Mouse (Mus musculus) heart, embryonic 11.5 days (tissue): ENCODE measurements around the gene Ciao2b. TPM values are rescaled to one million over a fixed set of nuclear protein-coding genes. Genes with fewer than 3 reads are reported as not detected.

Experiments used
- ATAC-seq: fragments of 200-750 bp; cut with Nextera tagmentation; replicated peaks from 2 replicates; pipeline ENCODE4 v1.8.0; 2017; ENCODE audit warnings: moderate library complexity; ENCODE audit not compliant: insufficient number of reproducible peaks, low FRiP score, low TSS enrichment
- H3K27ac ChIP-seq: fragments of 300-500 bp; sonication (generic); 2 replicates; pipeline ENCODE4 v1.5.1; 2014; ENCODE audit warnings: mild to moderate bottlenecking, low read depth, low read length
- H3K27me3 ChIP-seq: fragments of 300-500 bp; sonication (generic); 2 replicates; pipeline ENCODE4 v1.6.1; 2014; ENCODE audit warnings: mild to moderate bottlenecking, low read length, mixed read lengths; ENCODE audit not compliant: control insufficient read depth, insufficient read depth
- H3K36me3 ChIP-seq: fragments of 300-500 bp; sonication (generic); 2 replicates; pipeline ENCODE4 v1.6.1; 2014; ENCODE audit warnings: mild to moderate bottlenecking, low read length, moderate library complexity, mixed read lengths; ENCODE audit not compliant: control insufficient read depth, insufficient read depth
- H3K4me1 ChIP-seq: fragments of 300-500 bp; sonication (generic); 2 replicates; pipeline ENCODE4 v1.6.1; 2014; ENCODE audit warnings: low read length; ENCODE audit not compliant: control insufficient read depth, insufficient read depth
- H3K4me2 ChIP-seq: fragments of 300-500 bp; sonication (generic); 2 replicates; pipeline ENCODE4 v1.6.1; 2014; ENCODE audit warnings: mild to moderate bottlenecking, moderate library complexity
- H3K4me3 ChIP-seq: fragments of 300-500 bp; sonication (generic); 2 replicates; pipeline ENCODE4 v1.5.1; 2014; ENCODE audit warnings: low read depth, low read length
- H3K9ac ChIP-seq: fragments of 300-500 bp; sonication (generic); 2 replicates; pipeline ENCODE4 v1.6.1; 2014; ENCODE audit warnings: mild to moderate bottlenecking, low read depth, low read length, moderate library complexity
- H3K9me3 ChIP-seq: fragments of 300-500 bp; sonication (generic); replicated peaks from 2 replicates; pipeline ENCODE4 v1.6.1; 2016; ENCODE audit warnings: low read length; ENCODE audit not compliant: control insufficient read depth
- WGBS: fragments of 180-500 bp; shearing (Covaris S2); extraction: QIAGEN DNeasy Blood & Tissue Kit; methylation state at CpG from one replicate; pipeline ENCODE4 v1.1.7; 2014; ENCODE audit not compliant: insufficient replicate concordance; 5-methylcytosine and 5-hydroxymethylcytosine counted together
- polyA plus RNA-seq: library from polyadenylated mRNA; unstranded; fragments of >200 nt; fragmentation: Nextera tagmentation; extraction: Ambion mirVana; gene quantifications from 2 replicates; pipeline ENCODE4 v1.2.1, GENCODE M21; 2014

Gene Ciao2b
- polyA plus RNA-seq, 1 experiment from 2014 or later: 189 TPM

DNA sequence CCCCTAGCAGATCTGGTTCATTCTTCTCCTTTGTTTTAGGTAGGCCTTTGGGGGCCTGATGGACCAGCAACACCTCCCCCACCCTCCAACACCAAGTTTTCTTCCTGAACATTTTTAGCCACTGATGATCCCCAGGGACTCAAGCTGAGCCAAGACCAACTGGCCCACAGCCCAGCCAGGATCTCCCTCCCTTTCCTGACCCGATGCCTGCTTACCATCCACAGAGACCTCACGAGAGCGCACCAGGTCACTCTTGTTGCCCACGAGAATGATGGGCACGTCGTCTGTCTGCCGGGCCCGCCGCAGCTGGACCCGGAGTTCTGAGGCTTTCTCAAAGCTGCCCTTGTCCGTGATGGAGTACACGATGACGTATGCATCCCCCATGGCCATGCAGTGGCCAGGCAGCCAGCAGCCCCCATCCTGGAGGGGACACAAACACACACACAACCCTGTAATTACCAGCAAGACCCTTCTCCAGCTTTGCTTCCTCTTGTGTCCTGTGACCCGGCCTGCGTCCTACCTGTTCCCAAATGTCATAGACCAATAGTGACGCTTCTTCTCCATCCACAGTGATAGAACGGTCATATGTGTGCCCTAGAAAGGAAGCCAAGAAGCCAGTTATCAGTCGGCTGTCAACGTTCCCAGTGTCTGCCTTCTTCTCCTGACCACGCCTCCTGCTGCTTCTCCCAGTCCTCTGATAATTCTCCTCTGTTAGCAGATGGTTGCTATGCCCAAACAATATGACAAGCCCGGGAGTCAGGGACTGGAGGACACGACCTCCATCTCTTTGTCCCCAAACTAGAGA, 12.3 kb downstream of the Ciao2b start:
- Histone ChIP-seq H3K9me3 (no peaks in the 10 kb centered on the region), H3K36me3 (peaks cover 5% of the 10 kb centered on the region; the same call in 1 of the 2 replicates), H3K4me1 (peaks cover 39% of the 10 kb centered on the region), H3K9ac (peak overlapping the region; percentile 93), H3K4me3 (peak overlapping the region; percentile 77), H3K27ac (peak overlapping the region; percentile 92), H3K27me3 (no peaks in the 10 kb centered on the region), H3K4me2 (peak overlapping the region; percentile 76)
- WGBS: 51% methylated on average over 22 of the region's 22 CpGs
- ATAC-seq: no peak

DNA sequence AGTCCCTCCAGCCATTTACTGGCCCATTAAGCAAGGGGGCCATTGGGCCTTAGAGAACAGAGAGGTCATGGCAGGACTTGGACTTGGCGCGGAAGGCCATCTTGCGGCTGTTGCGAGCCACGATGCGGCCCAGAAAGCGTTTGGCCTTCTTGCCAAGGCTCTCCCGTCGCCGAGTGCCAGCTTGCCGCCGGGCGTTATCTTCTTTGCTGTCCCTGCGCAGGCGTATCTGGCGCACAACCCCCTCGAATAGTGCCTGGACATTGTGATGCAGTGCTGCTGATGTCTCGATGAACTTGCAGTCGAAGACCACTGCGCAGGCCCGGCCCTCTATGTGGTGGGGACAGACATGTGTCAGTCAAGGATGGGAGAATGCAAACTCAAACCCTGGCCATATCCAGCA, 13.4 kb downstream of the Ciao2b start:
- no peaks in the 10 kb centered on the region for H3K9me3 ChIP-seq
- H3K27me3 ChIP-seq: no peaks in the 10 kb centered on the region
- WGBS: 90% methylated on average over 21 of the region's 21 CpGs
- peak overlapping the region; percentile 76 for H3K4me2 ChIP-seq
- H3K4me1 ChIP-seq: peaks cover 37% of the 10 kb centered on the region
- no peak for ATAC-seq
- H3K4me3 ChIP-seq: peak overlapping the region; percentile 77
- H3K9ac ChIP-seq: no peak overlapping the region
- peak overlapping the region; percentile 92; the same call in 1 of the 2 replicates for H3K27ac ChIP-seq
- H3K36me3 ChIP-seq: peaks cover 5% of the 10 kb centered on the region; the same call in 1 of the 2 replicates

DNA sequence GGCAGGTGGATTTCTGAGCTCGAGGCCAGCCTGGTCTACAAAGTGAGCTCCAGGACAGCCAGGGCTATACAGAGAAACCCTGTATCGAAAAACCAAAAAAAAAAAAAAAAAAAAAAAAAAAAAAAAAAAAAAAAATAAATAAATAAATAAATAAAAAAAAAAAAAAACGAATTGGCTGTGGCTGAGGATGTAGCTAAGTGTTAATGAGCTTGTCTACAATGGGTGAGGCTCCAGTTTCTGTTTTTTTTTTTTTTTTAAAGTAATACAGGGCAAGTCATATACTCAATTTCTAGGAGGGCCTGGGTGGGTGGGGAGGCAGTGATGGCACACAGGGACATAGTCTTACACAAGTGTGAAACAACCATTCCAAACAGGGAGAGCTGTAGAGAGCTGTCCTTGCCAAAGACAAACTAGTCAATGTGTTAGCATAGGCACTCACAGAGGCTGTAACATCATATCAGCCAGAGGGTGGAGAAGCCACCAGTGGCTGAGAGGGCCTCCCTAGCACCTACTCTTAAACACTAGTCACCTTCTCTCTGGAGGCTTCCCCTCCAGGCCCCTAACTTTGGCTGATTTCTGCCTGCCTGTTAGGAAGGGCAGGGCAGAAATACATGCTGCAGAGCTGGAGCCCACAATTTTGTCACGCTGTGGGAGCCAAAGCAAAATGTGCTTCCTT, 14.6 kb downstream of the Ciao2b start:
- Histone ChIP-seq H3K9me3 (no peaks in the 10 kb centered on the region), H3K27me3 (no peaks in the 10 kb centered on the region), H3K4me3 (no peak overlapping the region), H3K9ac (peak overlapping the region; percentile 7; the same call in 1 of the 2 replicates), H3K4me1 (peaks cover 32% of the 10 kb centered on the region), H3K36me3 (peaks cover 5% of the 10 kb centered on the region; the same call in 1 of the 2 replicates), H3K27ac (peak overlapping the region; percentile 37; the same call in 1 of the 2 replicates), H3K4me2 (no peak overlapping the region)
- ATAC-seq: no peak
- WGBS: 63% methylated on average over 4 of the region's 4 CpGs

DNA sequence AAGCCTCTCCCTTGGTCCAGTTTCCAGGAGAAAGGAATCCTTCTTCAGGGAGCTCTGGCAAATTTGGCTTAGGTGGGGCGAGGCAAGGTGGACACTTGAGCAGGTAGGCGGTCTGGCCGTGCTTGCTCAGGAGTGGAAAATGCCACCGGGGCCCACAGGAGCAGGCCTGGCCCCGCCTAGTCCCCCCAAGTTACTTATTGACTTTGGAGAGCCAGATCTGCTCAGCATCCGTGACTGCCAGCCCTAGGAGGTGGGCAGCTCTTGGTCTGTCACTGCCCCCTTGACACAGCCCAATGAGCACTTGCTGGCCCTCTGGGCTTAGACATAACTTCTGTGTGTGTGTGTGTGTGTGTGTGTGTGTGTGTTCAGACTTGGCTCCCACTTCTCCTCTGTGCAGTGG, 17.6 kb downstream of the Ciao2b start, which contains the start of gene Cdh16:
Cdh16 (minus strand) TSS at position 236 of the 400 bp plus-strand sequence.
- H3K27ac ChIP-seq: 0 out of 2 replicates have a peak within 1 kb of the TSS, but pooled peaks have one; percentile 54
- 85% methylated on average over 6 of the region's 6 CpGs for WGBS
- no peak for ATAC-seq

DNA sequence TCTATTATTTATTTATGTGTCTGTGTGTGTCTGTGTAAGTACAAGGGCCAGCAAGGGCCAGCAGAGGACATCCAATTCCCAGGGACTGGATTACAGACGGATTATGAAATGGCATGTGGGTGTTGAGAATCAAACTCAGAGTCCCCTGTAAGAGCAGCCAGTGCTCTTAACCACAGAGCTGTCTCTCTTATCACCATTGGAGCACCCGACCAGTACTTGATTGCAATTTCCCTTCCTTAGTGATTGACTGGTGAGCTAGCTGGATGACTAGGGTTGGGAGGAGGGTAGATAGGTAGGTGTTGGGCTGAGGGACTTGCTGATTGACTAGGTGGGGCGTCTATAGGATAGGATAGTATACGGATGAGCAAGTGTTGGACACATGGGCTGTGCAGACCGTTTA, 21.0 kb downstream of the Ciao2b start:
- no peak overlapping the region for H3K4me3 ChIP-seq
- 62% methylated on average over 5 of the region's 5 CpGs for WGBS
- peaks cover 7% of the 10 kb centered on the region for H3K4me1 ChIP-seq
- H3K27ac ChIP-seq: no peak overlapping the region
- H3K9ac ChIP-seq: no peak overlapping the region
- H3K9me3 ChIP-seq: no peaks in the 10 kb centered on the region
- no peak for ATAC-seq
- no peaks in the 10 kb centered on the region for H3K36me3 ChIP-seq
- H3K27me3 ChIP-seq: no peaks in the 10 kb centered on the region
- H3K4me2 ChIP-seq: no peak overlapping the region

More for the DNA sequence above, 17.6 kb downstream of the Ciao2b start, which contains the start of gene Cdh16:
- Histone ChIP-seq H3K9me3 (no peaks in the 10 kb centered on the region), H3K27me3 (no peaks in the 10 kb centered on the region), H3K9ac (no peak within 1 kb of the TSS), H3K4me3 (no peak within 1 kb of the TSS), H3K36me3 (peaks cover 5% of the 10 kb centered on the region; the same call in 1 of the 2 replicates), H3K4me2 (no peak within 1 kb of the TSS), H3K4me1 (peaks cover 19% of the 10 kb centered on the region)

DNA sequence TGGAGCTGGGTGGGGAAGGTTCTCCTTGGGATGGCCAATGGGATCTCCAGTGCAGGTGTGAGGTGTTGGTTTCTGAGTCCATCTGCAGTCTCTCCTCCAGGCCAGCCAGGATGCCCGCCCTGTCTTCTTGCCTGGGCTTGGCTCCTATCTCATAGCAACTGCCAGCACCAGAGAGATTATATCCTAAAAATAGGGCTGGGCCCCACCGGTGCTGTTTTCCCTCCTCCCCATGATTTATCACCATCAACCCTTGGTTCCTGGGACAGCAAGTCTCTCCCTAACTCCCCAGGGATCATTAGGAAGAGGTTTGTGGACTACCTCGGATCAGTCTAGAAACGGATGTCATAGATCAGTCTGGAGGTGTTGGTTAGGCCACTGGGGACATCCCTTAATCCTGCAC, 28.6 kb downstream of the Ciao2b start:
- Histone ChIP-seq H3K4me2 (peak overlapping the region; percentile 18; the same call in 1 of the 2 replicates), H3K27me3 (no peaks in the 10 kb centered on the region), H3K9me3 (no peaks in the 10 kb centered on the region), H3K9ac (no peak overlapping the region; the same call in 1 of the 2 replicates), H3K27ac (peak overlapping the region; percentile 95), H3K36me3 (no peaks in the 10 kb centered on the region), H3K4me3 (no peak overlapping the region), H3K4me1 (peaks cover 35% of the 10 kb centered on the region)
- WGBS: 29% methylated on average over 4 of the region's 4 CpGs
- ATAC-seq: no peak

DNA sequence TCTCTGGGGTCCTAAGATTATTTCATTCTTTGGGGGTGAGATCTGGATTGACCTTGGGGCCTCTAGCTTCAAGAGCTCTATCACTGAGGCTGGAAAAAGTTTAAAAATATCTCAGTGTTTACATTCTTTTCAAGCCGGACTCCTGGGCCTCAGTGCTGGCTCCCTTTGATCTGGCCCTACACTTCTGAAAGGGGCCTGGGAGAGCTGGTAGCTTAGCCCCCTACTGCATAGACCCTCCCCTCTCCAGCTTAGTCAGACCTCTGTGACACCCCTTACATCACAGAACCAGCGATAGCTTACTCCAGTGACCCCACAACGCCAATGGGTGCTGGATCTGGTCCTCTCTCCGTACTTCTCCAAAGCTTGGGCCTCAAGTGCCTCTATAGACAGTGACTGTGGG, 30.2 kb downstream of the Ciao2b start:
- H3K36me3 ChIP-seq: no peaks in the 10 kb centered on the region
- H3K27me3 ChIP-seq: no peaks in the 10 kb centered on the region
- ATAC-seq: peak; percentile 52
- H3K4me2 ChIP-seq: peak overlapping the region; percentile 31
- H3K9me3 ChIP-seq: no peaks in the 10 kb centered on the region
- no peak overlapping the region for H3K4me3 ChIP-seq
- WGBS: 32% methylated on average over 4 of the region's 4 CpGs
- peak overlapping the region; percentile 95 for H3K27ac ChIP-seq
- H3K9ac ChIP-seq: no peak overlapping the region
- H3K4me1 ChIP-seq: peaks cover 50% of the 10 kb centered on the region

DNA sequence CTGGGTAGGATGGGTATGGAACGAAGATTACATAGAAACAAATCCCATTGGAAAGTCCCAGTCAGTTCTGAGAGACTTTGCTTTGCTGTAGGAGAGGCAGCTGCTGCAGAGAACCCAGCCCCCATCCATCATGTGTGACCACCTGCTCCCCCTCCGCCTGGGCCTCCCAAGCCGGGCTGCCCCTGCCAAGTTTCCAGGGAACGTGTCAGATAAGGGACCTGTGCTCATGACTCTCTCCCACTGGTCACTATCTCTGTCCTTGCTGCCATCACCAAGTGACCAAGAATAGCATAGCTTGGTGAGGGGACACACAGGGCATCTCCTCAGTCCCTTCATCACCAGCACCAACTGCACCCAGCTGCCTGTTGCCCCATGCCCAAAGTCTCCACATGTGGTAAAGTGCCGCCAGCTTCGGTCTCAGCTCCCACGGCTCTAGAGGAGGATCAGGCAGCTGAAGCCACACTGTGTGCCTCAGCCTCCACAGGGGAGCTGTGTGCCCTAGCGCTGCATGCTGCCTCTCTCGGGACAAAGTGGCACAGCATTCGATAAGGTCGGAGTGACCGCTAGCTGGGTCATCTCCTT, 31.5 kb downstream of the Ciao2b start:
- 43% methylated on average over 12 of the region's 12 CpGs for WGBS
- H3K4me3 ChIP-seq: no peak overlapping the region

More for the DNA sequence above, 31.5 kb downstream of the Ciao2b start:
- H3K4me1 ChIP-seq: peaks cover 63% of the 10 kb centered on the region
- no peaks in the 10 kb centered on the region for H3K27me3 ChIP-seq
- no peaks in the 10 kb centered on the region for H3K9me3 ChIP-seq
- ATAC-seq: peak; percentile 64
- H3K27ac ChIP-seq: peak overlapping the region; percentile 95
- peak overlapping the region; percentile 27 for H3K4me2 ChIP-seq
- no peaks in the 10 kb centered on the region for H3K36me3 ChIP-seq
- peak overlapping the region; percentile 50; the same call in 1 of the 2 replicates for H3K9ac ChIP-seq
